Mouse (Mus musculus): Measurements from ENCODE around the gene Cpt2. TPM values are rescaled to one million over a fixed set of nuclear protein-coding genes. Genes with fewer than 3 reads are reported as not detected.
A peak's percentile ranks its signal among the peaks of the same experiment; 100 is the strongest.

The Cpt2 gene
- polyA plus RNA-seq, 1 experiment from 2014 or later: 27.4 TPM

DNA sequence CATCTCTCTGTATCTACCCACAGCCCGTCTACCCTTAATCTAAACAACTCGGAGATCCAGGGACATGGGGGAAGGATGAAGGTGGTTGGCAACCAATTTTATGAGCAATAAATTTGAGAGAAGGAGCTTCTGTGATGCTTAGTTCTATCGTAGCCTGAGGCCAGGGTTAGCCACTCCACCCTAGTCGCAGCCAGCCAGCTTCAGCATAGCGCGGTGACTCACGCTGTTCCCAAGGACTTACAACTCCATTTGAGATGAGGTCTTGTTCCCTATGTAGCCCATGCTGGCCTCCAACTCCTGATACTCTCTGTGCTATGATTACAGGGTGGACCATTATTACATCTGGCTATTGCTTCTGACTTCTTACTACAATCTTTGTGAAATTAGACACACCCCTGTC lies 19.3 kb upstream of the Cpt2 start:
- H3K4me1 ChIP-seq: no peaks in the 10 kb centered on the region
- H3K4me2 ChIP-seq (replicated peaks): no peak overlapping the region
- no peak overlapping the region for H3K4me3 ChIP-seq
- WGBS: 79% methylated on average over 7 of the region's 7 CpGs
- H3K27me3 ChIP-seq: no peaks in the 10 kb centered on the region
- no peak overlapping the region for H3K27ac ChIP-seq
- H3K9ac ChIP-seq: no peak overlapping the region
- ATAC-seq (ENCODE audit: low FRiP score, low read depth): no peak
- H3K36me3 ChIP-seq: no peaks in the 10 kb centered on the region
- H3K9me3 ChIP-seq: no peaks in the 10 kb centered on the region

DNA sequence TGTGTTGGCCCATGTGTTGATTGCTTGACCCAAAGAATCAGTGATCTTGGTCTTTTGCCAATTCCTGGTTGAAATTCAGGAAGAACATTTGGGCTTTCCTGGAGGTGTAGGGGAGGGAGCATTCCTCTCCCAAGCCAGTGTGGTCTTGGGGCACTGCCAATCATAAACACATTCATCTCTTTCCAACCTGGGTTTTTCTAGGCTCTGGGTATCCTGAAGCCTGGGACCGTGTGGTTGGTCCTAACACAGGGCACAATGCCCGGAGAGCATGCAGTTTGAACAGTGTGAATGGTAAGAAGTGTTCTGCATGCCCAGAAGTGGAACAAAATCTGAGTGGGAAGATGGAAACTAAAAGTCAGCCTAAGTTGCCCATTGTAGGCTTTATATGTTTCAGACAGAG lies 14.7 kb upstream of the Cpt2 start:
- no peak for ATAC-seq (ENCODE audit: low FRiP score, low read depth)
- Histone ChIP-seq H3K9ac (no peak overlapping the region), H3K4me1 (no peaks in the 10 kb centered on the region), H3K4me3 (no peak overlapping the region), H3K27ac (no peak overlapping the region), H3K27me3 (no peaks in the 10 kb centered on the region), H3K36me3 (no peaks in the 10 kb centered on the region), H3K4me2 (replicated peaks) (no peak overlapping the region), H3K9me3 (no peaks in the 10 kb centered on the region)
- 78% methylated on average over 2 of the region's 2 CpGs for WGBS

DNA sequence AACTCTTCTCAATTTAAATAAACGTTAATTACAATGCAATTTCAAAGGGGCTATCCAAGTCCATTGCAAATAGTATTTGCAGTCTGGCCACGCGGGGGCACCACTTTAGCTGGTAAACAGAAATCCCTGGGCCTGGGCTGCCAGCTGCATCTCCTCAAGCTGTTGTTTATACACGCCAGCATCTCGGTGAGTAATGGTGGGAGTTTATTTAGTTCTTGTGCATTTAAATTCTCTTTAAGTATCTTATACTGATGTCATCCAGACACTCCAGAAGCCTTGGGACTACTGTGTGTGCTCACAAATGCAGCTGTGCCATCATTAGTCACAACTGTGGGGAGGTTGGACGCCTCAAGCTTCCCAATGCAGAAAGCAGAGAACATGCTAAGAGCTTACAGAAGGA lies 13.9 kb upstream of the Cpt2 start:
- H3K27me3 ChIP-seq: no peaks in the 10 kb centered on the region
- WGBS: 23% methylated on average over 6 of the region's 6 CpGs
- H3K4me2 ChIP-seq (replicated peaks): no peak overlapping the region
- no peak for ATAC-seq (ENCODE audit: low FRiP score, low read depth)
- H3K27ac ChIP-seq: no peak overlapping the region
- no peaks in the 10 kb centered on the region for H3K9me3 ChIP-seq
- H3K4me1 ChIP-seq: no peaks in the 10 kb centered on the region
- no peak overlapping the region for H3K9ac ChIP-seq
- H3K36me3 ChIP-seq: no peaks in the 10 kb centered on the region
- H3K4me3 ChIP-seq: no peak overlapping the region

DNA sequence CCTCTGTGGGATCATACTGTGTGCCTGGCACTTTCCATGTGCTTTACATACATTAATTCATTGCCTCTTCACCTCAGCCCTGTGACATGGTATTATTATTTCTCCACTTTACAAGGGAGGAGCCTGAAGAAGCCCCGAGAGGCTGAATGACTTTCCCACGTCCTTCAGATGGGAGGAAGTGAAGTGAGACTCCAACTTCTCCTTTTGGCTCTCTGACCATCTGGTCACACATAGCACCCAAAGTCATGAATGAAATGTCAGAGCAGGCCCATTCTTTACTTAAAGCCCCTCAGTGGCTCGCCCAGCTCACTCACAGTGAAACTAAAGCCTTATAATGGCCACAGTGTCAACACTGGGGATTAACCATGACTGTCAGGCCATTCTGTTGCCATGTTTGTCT lies 11.8 kb upstream of the Cpt2 start:
- ATAC-seq (ENCODE audit: low FRiP score, low read depth): no peak
- no peaks in the 10 kb centered on the region for H3K27me3 ChIP-seq
- no peak overlapping the region for H3K4me3 ChIP-seq
- WGBS: 58% methylated on average over 3 of the region's 3 CpGs
- H3K36me3 ChIP-seq: no peaks in the 10 kb centered on the region
- H3K4me1 ChIP-seq: no peaks in the 10 kb centered on the region
- no peak overlapping the region for H3K9ac ChIP-seq
- H3K27ac ChIP-seq: no peak overlapping the region
- H3K4me2 ChIP-seq (replicated peaks): no peak overlapping the region
- H3K9me3 ChIP-seq: no peaks in the 10 kb centered on the region

DNA sequence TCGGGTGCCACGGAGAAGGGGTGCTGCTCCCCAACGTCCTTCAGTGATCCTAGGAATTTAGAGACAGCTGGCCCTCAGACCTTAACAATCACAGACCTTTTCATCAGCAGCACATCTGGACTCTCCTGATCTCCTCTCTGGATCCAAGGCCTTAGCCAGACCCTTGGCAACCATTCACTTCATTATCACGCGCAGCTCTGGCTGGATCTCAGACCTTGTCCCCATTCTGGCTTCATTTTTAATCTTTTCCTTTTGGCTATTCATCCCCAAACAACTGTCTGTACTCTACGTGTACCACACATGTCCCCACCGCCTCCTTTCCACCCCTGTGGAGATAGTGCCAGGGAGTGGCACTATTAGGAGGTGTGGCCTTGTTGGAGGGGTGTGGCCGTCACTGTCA lies 9.8 kb upstream of the Cpt2 start:
- Histone ChIP-seq H3K27ac (no peak overlapping the region), H3K9me3 (no peaks in the 10 kb centered on the region), H3K36me3 (no peaks in the 10 kb centered on the region), H3K4me1 (no peaks in the 10 kb centered on the region), H3K4me3 (no peak overlapping the region), H3K4me2 (replicated peaks) (no peak overlapping the region), H3K9ac (no peak overlapping the region), H3K27me3 (no peaks in the 10 kb centered on the region)
- WGBS: 81% methylated on average over 8 of the region's 8 CpGs
- ATAC-seq (ENCODE audit: low FRiP score, low read depth): no peak

DNA sequence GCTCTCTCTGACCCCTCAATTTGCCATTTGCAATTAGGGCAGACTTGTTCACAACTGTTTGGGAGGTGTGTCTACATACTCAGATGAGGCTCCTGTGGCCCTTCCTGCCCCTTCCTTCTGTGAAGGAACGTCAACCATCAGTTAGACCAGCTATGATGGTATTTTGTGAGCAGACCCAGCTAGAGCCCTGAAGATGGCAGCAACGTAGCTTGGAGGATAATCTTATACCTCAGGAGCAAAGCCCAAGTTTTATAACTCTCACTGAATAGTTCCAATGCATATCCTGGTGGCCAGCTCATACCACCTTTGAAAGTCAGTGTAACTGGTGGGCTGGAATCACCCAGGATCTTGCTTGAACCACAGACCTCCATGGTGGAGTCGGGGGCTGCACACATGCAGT lies 8.0 kb upstream of the Cpt2 start:
- no peak overlapping the region for H3K9ac ChIP-seq
- no peaks in the 10 kb centered on the region for H3K9me3 ChIP-seq
- ATAC-seq (ENCODE audit: low FRiP score, low read depth): no peak
- no peak overlapping the region for H3K27ac ChIP-seq
- H3K36me3 ChIP-seq: no peaks in the 10 kb centered on the region
- H3K27me3 ChIP-seq: no peaks in the 10 kb centered on the region
- no peak overlapping the region for H3K4me2 ChIP-seq (replicated peaks)
- WGBS: 78% methylated on average over 3 of the region's 3 CpGs
- no peak overlapping the region for H3K4me3 ChIP-seq
- H3K4me1 ChIP-seq: no peaks in the 10 kb centered on the region

DNA sequence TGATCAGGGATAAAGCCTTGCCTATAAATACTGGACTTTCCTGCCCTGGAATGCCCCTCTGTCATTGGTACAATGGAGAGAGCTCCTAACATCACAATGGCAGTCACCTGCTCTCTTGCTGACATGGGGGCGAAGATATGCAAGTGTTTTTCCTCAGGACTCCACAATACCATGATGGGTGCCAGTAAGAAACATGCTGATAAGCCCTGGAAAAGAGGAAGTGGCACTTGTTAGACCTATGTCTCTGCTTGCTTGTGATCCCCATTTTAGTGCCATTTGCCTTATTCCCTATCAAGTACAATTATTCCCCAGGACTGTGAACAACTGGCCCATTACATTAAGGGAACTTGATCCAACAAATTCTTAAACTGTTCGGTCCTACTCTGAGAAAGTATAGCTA lies 5.3 kb upstream of the Cpt2 start:
- no peak overlapping the region for H3K9ac ChIP-seq
- H3K9me3 ChIP-seq: no peaks in the 10 kb centered on the region
- H3K27ac ChIP-seq: no peak overlapping the region
- H3K4me2 ChIP-seq (replicated peaks): no peak overlapping the region
- no peaks in the 10 kb centered on the region for H3K27me3 ChIP-seq
- 84% methylated on average over 2 of the region's 2 CpGs for WGBS
- H3K36me3 ChIP-seq: no peaks in the 10 kb centered on the region
- no peaks in the 10 kb centered on the region for H3K4me1 ChIP-seq
- no peak overlapping the region for H3K4me3 ChIP-seq
- no peak for ATAC-seq (ENCODE audit: low FRiP score, low read depth)

DNA sequence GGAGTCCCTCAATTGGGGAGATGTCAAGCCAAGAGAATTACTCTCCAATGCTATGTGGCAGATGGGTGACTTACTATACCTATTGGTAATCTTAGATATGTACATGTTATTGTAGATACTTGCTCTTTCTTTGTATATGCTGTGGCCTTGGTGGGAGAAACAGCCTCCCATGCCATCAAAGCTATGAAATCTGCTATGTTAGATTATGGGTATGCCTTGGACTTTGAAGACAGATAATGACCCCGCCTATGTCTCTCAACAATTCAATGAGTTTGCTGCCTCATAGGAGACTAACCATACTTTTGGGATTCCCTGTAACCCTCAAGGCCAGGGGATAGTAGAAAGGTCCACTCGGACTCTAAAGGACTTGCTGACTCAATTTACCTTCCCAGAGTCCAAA lies 4.9 kb upstream of the Cpt2 start:
- ATAC-seq (ENCODE audit: low FRiP score, low read depth): no peak
- Histone ChIP-seq H3K9ac (no peak overlapping the region), H3K36me3 (no peaks in the 10 kb centered on the region), H3K27me3 (no peaks in the 10 kb centered on the region), H3K4me3 (no peak overlapping the region), H3K4me1 (no peaks in the 10 kb centered on the region), H3K27ac (no peak overlapping the region), H3K9me3 (no peaks in the 10 kb centered on the region), H3K4me2 (replicated peaks) (no peak overlapping the region)
- WGBS: 69% methylated on average over 2 of the region's 2 CpGs

DNA sequence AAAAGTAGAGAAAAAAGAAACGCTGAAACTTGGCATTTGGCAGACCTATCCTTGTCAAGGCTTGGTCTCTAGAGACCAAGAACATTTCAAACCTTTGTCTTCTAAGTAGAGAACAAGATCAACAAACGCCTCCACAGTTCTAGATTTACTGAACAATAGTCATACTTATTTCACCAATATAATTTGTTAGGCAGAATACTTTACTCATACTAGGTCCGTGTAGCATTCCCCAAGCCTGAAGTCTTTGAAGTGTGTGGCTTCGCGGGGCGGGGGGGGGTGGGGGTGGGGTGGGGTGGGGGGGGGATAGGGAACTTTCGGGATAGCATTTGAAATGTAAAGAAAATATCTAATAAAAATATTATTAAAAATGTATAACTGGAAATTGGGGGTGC lies 389 bp upstream of the Cpt2 start:
- no peak overlapping the region for H3K27ac ChIP-seq
- H3K4me1 ChIP-seq: peaks cover 21% of the 10 kb centered on the region
- no peaks in the 10 kb centered on the region for H3K27me3 ChIP-seq
- H3K9me3 ChIP-seq: no peaks in the 10 kb centered on the region
- peak; percentile 45 for ATAC-seq (ENCODE audit: low FRiP score, low read depth)
- peaks cover 6% of the 10 kb centered on the region; the same call in 1 of the 2 replicates for H3K36me3 ChIP-seq
- H3K9ac ChIP-seq: peak overlapping the region; percentile 86
- peak overlapping the region; percentile 80 for H3K4me3 ChIP-seq
- H3K4me2 ChIP-seq (replicated peaks): peak overlapping the region; percentile 76
- WGBS: 53% methylated on average over 7 of the region's 7 CpGs

DNA sequence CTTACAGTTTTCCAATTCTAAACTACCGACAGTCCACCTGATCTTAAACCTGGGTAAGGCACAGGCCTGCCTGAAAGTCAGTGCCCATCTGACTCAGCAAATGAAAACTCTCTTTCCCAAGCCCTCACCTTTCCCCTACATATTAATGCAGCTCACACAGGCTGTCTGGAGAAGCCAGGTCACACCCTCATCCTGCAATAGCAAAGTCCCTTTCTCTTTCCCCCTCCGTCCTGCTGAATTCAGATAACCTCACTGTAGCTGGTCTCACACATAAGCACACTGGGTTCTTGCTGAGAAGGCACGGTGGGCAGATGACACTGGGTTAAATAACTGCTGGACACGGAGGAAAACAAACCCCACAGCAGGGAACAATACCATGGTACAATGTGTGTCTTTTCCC lies 1.5 kb downstream of the Cpt2 start:
- H3K27ac ChIP-seq: no peak overlapping the region

DNA sequence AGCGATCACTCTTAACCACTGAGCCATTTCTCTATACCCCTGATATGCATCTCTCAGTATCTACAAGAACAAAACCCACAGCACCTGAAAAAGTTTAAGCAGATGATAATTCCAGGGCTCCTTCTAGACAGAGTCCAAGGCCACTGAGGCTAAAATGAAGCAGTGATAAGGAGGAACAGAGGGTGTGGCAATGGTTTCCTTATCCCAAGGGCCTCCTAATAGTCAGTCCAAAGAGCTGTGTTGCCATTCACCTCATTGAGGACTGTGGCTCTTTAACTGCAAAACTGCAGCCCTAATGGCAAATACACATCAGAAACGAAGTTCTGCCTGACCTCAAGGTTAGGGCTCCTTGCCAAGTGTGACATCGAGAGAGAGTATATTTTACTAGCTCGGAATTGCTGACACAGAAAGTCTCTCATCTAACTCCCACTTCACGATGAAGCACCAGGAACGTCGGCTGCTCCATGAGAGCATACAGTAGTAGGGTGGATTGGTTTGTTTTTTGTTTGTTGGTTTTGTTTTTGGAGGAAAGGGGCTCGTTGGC lies 2.2 kb downstream of the Cpt2 start:
- ATAC-seq (ENCODE audit: low FRiP score, low read depth): no peak
- Histone ChIP-seq H3K9ac (no peak overlapping the region), H3K27ac (no peak overlapping the region), H3K27me3 (no peaks in the 10 kb centered on the region), H3K36me3 (peaks cover 7% of the 10 kb centered on the region; the same call in 1 of the 2 replicates), H3K4me2 (replicated peaks) (no peak overlapping the region), H3K9me3 (no peaks in the 10 kb centered on the region), H3K4me1 (peaks cover 21% of the 10 kb centered on the region), H3K4me3 (no peak overlapping the region)
- 74% methylated on average over 8 of the region's 8 CpGs for WGBS

More for the DNA sequence above, 1.5 kb downstream of the Cpt2 start:
- Histone ChIP-seq H3K36me3 (peaks cover 7% of the 10 kb centered on the region; the same call in 1 of the 2 replicates), H3K4me3 (peak overlapping the region; percentile 80; the same call in 1 of the 2 replicates), H3K9me3 (no peaks in the 10 kb centered on the region), H3K27me3 (no peaks in the 10 kb centered on the region), H3K4me2 (replicated peaks) (peak overlapping the region; percentile 76), H3K9ac (no peak overlapping the region), H3K4me1 (peaks cover 21% of the 10 kb centered on the region)
- ATAC-seq (ENCODE audit: low FRiP score, low read depth): no peak
- 74% methylated on average over 4 of the region's 4 CpGs for WGBS

DNA sequence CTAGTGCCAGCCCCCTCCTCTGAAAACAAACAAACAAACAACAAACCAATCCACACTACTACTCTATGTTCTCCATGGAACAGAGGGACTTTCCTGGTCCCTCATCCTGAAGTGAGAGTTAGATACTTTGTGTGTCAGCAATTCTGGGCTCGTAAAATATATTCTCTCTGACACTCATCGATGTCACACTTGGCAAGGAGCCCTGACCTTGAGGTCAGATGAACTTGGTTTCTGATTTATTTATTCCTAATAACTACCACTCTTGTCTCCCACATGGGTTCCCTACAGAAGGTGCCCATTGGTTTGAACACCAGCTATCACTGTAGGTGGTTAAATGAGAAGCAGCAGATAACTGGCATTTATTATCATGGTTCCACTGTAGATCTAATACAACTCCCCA lies 3.1 kb downstream of the Cpt2 start:
- WGBS: 91% methylated on average over 2 of the region's 2 CpGs
- ATAC-seq (ENCODE audit: low FRiP score, low read depth): no peak
- H3K27ac ChIP-seq: no peak overlapping the region

DNA sequence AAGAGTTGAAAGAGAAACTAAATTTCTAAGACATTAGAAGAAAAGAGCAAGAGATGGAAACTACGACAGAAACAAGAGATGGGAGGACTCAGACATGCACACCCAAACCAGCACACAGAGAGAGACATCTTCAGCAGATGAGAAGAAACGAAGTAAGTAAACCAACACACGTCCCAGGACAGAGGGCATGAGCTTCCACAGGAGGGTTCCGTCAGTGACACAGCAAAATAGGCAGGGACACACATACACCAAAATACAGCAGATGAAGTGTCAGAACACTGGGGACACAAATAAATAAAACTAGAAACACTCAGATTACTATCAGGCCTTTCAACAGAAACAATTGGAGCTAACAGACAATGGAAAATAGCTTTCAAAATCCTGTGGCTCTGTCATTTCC lies 13.4 kb downstream of the Cpt2 start:
- WGBS: 89% methylated on average over 4 of the region's 4 CpGs
- no peak for ATAC-seq (ENCODE audit: low FRiP score, low read depth)

More for the DNA sequence above, 3.1 kb downstream of the Cpt2 start:
- Histone ChIP-seq H3K9me3 (no peaks in the 10 kb centered on the region), H3K27me3 (no peaks in the 10 kb centered on the region), H3K36me3 (peaks cover 7% of the 10 kb centered on the region; the same call in 1 of the 2 replicates), H3K4me3 (no peak overlapping the region), H3K4me2 (replicated peaks) (no peak overlapping the region), H3K9ac (no peak overlapping the region), H3K4me1 (peaks cover 21% of the 10 kb centered on the region)

More for the DNA sequence above, 13.4 kb downstream of the Cpt2 start:
- Histone ChIP-seq H3K4me1 (peaks cover 3% of the 10 kb centered on the region; the same call in 1 of the 2 replicates), H3K4me2 (replicated peaks) (no peak overlapping the region), H3K9me3 (no peaks in the 10 kb centered on the region), H3K4me3 (no peak overlapping the region), H3K9ac (no peak overlapping the region), H3K27me3 (no peaks in the 10 kb centered on the region), H3K27ac (no peak overlapping the region), H3K36me3 (peaks cover 72% of the 10 kb centered on the region)
